ENCODE assay signal across 8 mouse cellular contexts in the genomic region with DNA sequence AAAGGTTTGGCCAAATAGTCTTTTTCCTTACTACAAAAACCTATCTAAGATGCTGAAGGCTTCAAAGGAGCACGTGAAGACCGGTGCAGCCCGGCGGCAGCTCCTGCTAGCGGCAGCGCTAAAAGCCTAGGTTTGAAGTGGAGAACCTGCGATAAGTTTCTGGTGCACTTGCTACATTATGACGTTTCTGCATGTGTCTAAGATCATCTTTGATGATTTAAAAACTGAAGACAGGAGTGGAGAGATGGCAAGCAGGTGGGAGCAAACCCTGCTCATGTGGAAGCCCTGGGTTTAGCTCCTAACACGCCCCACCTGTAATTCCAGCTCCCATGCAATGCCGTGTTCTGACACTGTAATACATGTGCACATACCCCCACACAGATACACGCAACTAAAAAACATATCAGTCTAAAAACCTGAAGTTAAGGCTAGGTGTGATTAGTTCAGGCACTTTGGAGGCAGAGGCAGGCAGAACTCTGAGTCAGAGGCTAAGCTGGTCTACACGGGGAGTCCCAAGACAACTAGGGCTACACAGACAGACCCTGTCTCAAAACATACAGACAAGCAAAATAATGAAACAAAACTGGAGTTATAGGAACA. TPM values are rescaled to one million over a fixed set of nuclear protein-coding genes. Genes with fewer than 3 reads are reported as not detected.
DNase-seq lines count a peak whose midpoint lies in the region; ATAC-seq and TF ChIP-seq lines count a peak whose summit lies in the region.

No protein-coding gene starts in this region.

- ATAC-seq in heart, embryonic 15.5 days (replicated peaks; ENCODE audit: insufficient number of reproducible peaks, insufficient read depth, low FRiP score, low read depth), result no peak
- ATAC-seq in Patski, result no peak
- no peak for ATAC-seq in liver, embryonic 12.5 days

- H3K9ac ChIP-seq in heart, embryonic 15.5 days, result no peak overlapping the region
- H3K9ac ChIP-seq in liver, embryonic 12.5 days, result peak overlapping the region; percentile 72

- CTCF ChIA-PET in Patski (lab: Charles Lee), result interaction anchor here (0.8 to 17.2 kb wide), 7 partner anchors 12 to 70 kb away, joined by 3 to 228 read pairs (median 7); no protein-coding TSS in a partner anchor

- H3K27ac ChIP-seq in heart, embryonic 15.5 days, result peak overlapping the region; percentile 87
- H3K27ac ChIP-seq in liver, embryonic 12.5 days, result peak overlapping the region; percentile 78

- POLR2A ChIA-PET in Patski (lab: Charles Lee), result interaction anchor here (1.1 to 12.0 kb wide), 11 partner anchors 10 to 102 kb away, joined by 3 to 262 read pairs (median 9); a partner anchor contains a TSS

- no peak for DNase-seq in heart, adult 11 months
- DNase-seq in 3134 (ENCODE audit: extremely low read depth, insufficient read length, low spot score) (peak; percentile 72), Patski (ENCODE audit: low read depth, low spot score) (no peak)
- no peak for DNase-seq in right cerebral cortex, postnatal 14 days
- no peak for DNase-seq in gastrocnemius, adult 18-20 months (ENCODE audit: low spot score)
- DNase-seq in adrenal gland, adult 2 months, result no peak

- TF ChIP-seq CTCF in Patski (IDR thresholded peaks at IDR 0.05), result peak; percentile 4

- H3K4me1 ChIP-seq in heart, embryonic 15.5 days (replicated peaks), result peaks cover 55% of the 10 kb centered on the region
- peaks cover 94% of the 10 kb centered on the region for H3K4me1 ChIP-seq in liver, embryonic 12.5 days

- in situ Hi-C loops in Patski (cut with MboI; ENCODE audit: low pct_unique_long_range_greater_than_20kb), result no loop called here

- H3K4me3 ChIP-seq in heart, embryonic 15.5 days, result 0 out of 2 replicates have a peak overlapping the region, but pooled peaks have one; percentile 31
- peak overlapping the region; percentile 52; the same call in 1 of the 2 replicates for H3K4me3 ChIP-seq in liver, embryonic 12.5 days

- 74% methylated on average over 12 of the region's 12 CpGs for WGBS in heart, embryonic 15.5 days
- WGBS in liver, embryonic 12.5 days (ENCODE audit: insufficient replicate concordance), result 71% methylated on average over 12 of the region's 12 CpGs

- H3K9me3 ChIP-seq in heart, embryonic 15.5 days (replicated peaks), result no peaks in the 10 kb centered on the region
- H3K9me3 ChIP-seq in liver, embryonic 12.5 days (replicated peaks), result no peaks in the 10 kb centered on the region

- H3K4me2 ChIP-seq in heart, embryonic 15.5 days, result peak overlapping the region; percentile 58
- H3K4me2 ChIP-seq in liver, embryonic 12.5 days, result peak overlapping the region; percentile 72

- H3K27me3 ChIP-seq in heart, embryonic 15.5 days, result no peaks in the 10 kb centered on the region
- no peaks in the 10 kb centered on the region for H3K27me3 ChIP-seq in Patski
- H3K27me3 ChIP-seq in liver, embryonic 12.5 days (replicated peaks), result no peaks in the 10 kb centered on the region

- H3K36me3 ChIP-seq in heart, embryonic 15.5 days, result no peaks in the 10 kb centered on the region
- peaks cover 24% of the 10 kb centered on the region for H3K36me3 ChIP-seq in liver, embryonic 12.5 days

RNA-seq across cellular contexts. Expression of a gene that starts 37.3 kb away (rescaled TPM):
- 11.7 and 13.1 TPM in 2 replicates for polyA plus RNA-seq in heart, embryonic 15.5 days (2015; fragmentation: Nextera tagmentation; extraction: Ambion mirVana)
- polyA plus RNA-seq in Patski (2021), result 10.9 TPM
- 13.7 and 14.8 TPM in 2 replicates for polyA plus RNA-seq in liver, embryonic 12.5 days (2016; fragmentation: Nextera tagmentation; extraction: Ambion mirVana)
- total RNA-seq in gastrocnemius, adult 18-20 months (2021), result 1 to 10 TPM; 6.8 to 7.0 TPM
- total RNA-seq in adrenal gland, adult 2 months (2021), result 1 to 10 TPM; 6.6 to 8.1 TPM
- 1.2 and 1.7 TPM in 2 replicates for polyA plus RNA-seq in adrenal gland, adult 2 months (2012; rRNA removed)

RNA-seq across cellular contexts. Expression of a gene that starts 37.4 kb away (rescaled TPM):
- 38.4 and 44.1 TPM in 2 replicates for polyA plus RNA-seq in heart, embryonic 15.5 days (2015; fragmentation: Nextera tagmentation; extraction: Ambion mirVana)
- polyA plus RNA-seq in Patski (2021), result 39.2 TPM
- 35.9 and 40.6 TPM in 2 replicates for polyA plus RNA-seq in liver, embryonic 12.5 days (2016; fragmentation: Nextera tagmentation; extraction: Ambion mirVana)
- total RNA-seq in gastrocnemius, adult 18-20 months (2021), result 10 to 100 TPM; 19.6 to 20.1 TPM
- 10 to 100 TPM; 38.1 to 39.8 TPM for total RNA-seq in adrenal gland, adult 2 months (2021)
- 3.3 and 4.0 TPM in 2 replicates for polyA plus RNA-seq in adrenal gland, adult 2 months (2012; rRNA removed)
